Mouse (Mus musculus): ENCODE measurements around the gene Cntln.

- no peak for TF ChIP-seq EP300 (IDR thresholded peaks at IDR 0.05; ENCODE audit: low read depth)
- TF ChIP-seq CTCF (IDR thresholded peaks at IDR 0.05; ENCODE audit: low read depth) = no peak
These were observed 111.6 kb downstream of the Cntln start for GRCm38 (mm10) chr4:84995520-84996348.

All from heart, postnatal 0 days (tissue).